Mouse (Mus musculus): ENCODE data around the gene Dapk1. TPM values are rescaled to one million over a fixed set of nuclear protein-coding genes. Genes with fewer than 3 reads are reported as not detected.

Dapk1 gene
- 6.3 and 6.5 TPM in 2 replicates for polyA plus RNA-seq (2015; fragmentation: Nextera tagmentation; extraction: Ambion mirVana)

- under 1% methylated on average over 80 of the region's 90 CpGs for WGBS
- H3K4me2 ChIP-seq (ENCODE audit: low read depth, low read length): peak within 1 kb of the TSS; percentile 94
- peaks cover 7% of the 10 kb centered on the region for H3K4me1 ChIP-seq (ENCODE audit: control insufficient read depth, insufficient read depth, low read length)
- H3K36me3 ChIP-seq (ENCODE audit: control insufficient read depth, insufficient read depth, low read length): no peaks in the 10 kb centered on the region
- peak within 1 kb of the TSS; percentile 76 for H3K4me3 ChIP-seq (ENCODE audit: low read length)
- ATAC-seq: peak; percentile 94
- H3K9me3 ChIP-seq (ENCODE audit: control insufficient read depth, low read length): no peaks in the 10 kb centered on the region
- 0 out of 2 replicates have a peak, but pooled peaks cover 3% of the 10 kb centered on the region for H3K27me3 ChIP-seq (replicated peaks; ENCODE audit: control insufficient read depth, insufficient read depth, low read length)
- peak within 1 kb of the TSS; percentile 72 for H3K27ac ChIP-seq (ENCODE audit: low read length)
- H3K9ac ChIP-seq (ENCODE audit: low read depth, low read length): peak within 1 kb of the TSS; percentile 83
Measured at GRCm38 (mm10) chr13:60601436-60602415, at the start of gene Dapk1. Gene Dapk1 (plus strand): TSS chr13:60601947.

- no peak overlapping the region for H3K4me2 ChIP-seq (ENCODE audit: low read depth, low read length)
- H3K4me1 ChIP-seq (ENCODE audit: control insufficient read depth, insufficient read depth, low read length): no peaks in the 10 kb centered on the region
- no peaks in the 10 kb centered on the region for H3K36me3 ChIP-seq (ENCODE audit: control insufficient read depth, insufficient read depth, low read length)
- H3K9me3 ChIP-seq (ENCODE audit: control insufficient read depth, low read length): no peaks in the 10 kb centered on the region
- WGBS: 66% methylated on average over 3 of the region's 3 CpGs
- no peak for ATAC-seq
- no peak overlapping the region for H3K9ac ChIP-seq (ENCODE audit: low read depth, low read length)
- no peak overlapping the region for H3K4me3 ChIP-seq (ENCODE audit: low read length)
- H3K27ac ChIP-seq (ENCODE audit: low read length): no peak overlapping the region
- H3K27me3 ChIP-seq (replicated peaks; ENCODE audit: control insufficient read depth, insufficient read depth, low read length): no peaks in the 10 kb centered on the region
Measured at GRCm38 (mm10) chr13:60553326-60553725, 48.4 kb upstream of the Dapk1 start.

DNA sequence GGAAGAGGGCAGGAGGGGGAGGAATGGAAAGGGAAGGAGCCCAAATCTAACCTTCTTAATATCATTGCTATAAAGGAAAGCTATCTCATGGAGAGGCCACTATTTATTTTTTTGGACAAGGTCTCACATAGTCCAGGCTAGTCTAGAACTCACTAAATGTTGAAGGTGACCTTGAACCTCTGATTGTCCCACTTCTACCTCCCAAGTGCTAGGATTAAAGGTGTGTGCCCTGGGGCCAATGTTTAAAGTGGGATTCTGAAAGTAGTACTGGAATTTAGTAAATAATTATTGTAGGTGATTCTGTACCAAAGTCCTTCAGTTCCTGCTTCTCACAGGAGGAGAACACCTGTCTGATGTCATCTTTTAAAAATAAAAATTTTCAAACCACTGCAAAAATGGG lies 45.3 kb upstream of the Dapk1 start:
- H3K9me3 ChIP-seq (ENCODE audit: control insufficient read depth, low read length): no peaks in the 10 kb centered on the region
- H3K36me3 ChIP-seq (ENCODE audit: control insufficient read depth, insufficient read depth, low read length): no peaks in the 10 kb centered on the region
- H3K27ac ChIP-seq (ENCODE audit: low read length): no peak overlapping the region
- no peaks in the 10 kb centered on the region for H3K27me3 ChIP-seq (replicated peaks; ENCODE audit: control insufficient read depth, insufficient read depth, low read length)
- H3K4me1 ChIP-seq (ENCODE audit: control insufficient read depth, insufficient read depth, low read length): no peaks in the 10 kb centered on the region
- H3K4me2 ChIP-seq (ENCODE audit: low read depth, low read length): no peak overlapping the region
- H3K4me3 ChIP-seq (ENCODE audit: low read length): no peak overlapping the region
- H3K9ac ChIP-seq (ENCODE audit: low read depth, low read length): no peak overlapping the region
- no peak for ATAC-seq

DNA sequence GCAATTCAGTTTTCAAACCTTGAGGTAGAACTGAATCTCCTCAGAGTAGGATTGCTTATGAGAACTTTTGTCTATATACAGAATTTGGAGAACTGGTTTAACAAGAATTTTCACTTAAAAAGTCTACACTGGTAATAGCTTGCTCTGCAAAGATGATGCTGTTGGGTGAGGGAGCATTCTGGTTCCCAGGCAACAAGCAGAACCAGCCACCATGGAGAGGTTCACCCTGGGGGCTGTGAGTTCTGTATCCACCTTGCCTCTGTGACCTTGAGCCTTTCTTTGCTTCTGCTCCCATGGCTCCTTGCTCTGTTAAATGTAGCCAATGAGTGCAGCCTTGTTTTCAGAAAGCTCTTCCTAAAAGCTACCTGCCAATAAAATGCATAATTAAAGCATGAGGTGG lies 44.8 kb upstream of the Dapk1 start:
- no peak overlapping the region for H3K27ac ChIP-seq (ENCODE audit: low read length)
- H3K9ac ChIP-seq (ENCODE audit: low read depth, low read length): no peak overlapping the region
- H3K4me2 ChIP-seq (ENCODE audit: low read depth, low read length): no peak overlapping the region
- no peaks in the 10 kb centered on the region for H3K36me3 ChIP-seq (ENCODE audit: control insufficient read depth, insufficient read depth, low read length)
- no peaks in the 10 kb centered on the region for H3K9me3 ChIP-seq (ENCODE audit: control insufficient read depth, low read length)
- no peaks in the 10 kb centered on the region for H3K27me3 ChIP-seq (replicated peaks; ENCODE audit: control insufficient read depth, insufficient read depth, low read length)
- no peak overlapping the region for H3K4me3 ChIP-seq (ENCODE audit: low read length)
- no peak for ATAC-seq
- H3K4me1 ChIP-seq (ENCODE audit: control insufficient read depth, insufficient read depth, low read length): no peaks in the 10 kb centered on the region

DNA sequence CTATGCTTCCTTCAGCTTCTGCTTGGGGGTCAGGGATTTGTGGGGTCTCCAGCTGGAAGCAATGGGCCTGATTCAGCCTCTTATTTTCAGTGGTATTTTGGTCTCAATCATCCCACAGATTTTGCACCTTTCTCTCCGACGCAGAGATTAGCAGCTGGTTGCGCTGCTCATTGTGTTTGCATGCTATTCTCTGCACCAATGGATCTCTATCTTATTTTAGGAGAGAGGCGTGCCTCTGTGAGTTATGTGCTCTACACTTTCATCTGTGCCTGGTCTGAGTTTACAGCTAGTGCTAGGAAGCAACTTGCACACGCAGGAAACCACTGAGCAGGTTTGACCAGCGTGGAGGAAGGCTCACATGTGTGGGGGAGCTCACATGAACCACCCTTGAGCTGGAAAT lies 37.4 kb upstream of the Dapk1 start:
- Histone ChIP-seq H3K4me3 (ENCODE audit: low read length) (no peak overlapping the region), H3K4me2 (ENCODE audit: low read depth, low read length) (no peak overlapping the region), H3K27ac (ENCODE audit: low read length) (no peak overlapping the region), H3K27me3 (replicated peaks; ENCODE audit: control insufficient read depth, insufficient read depth, low read length) (no peaks in the 10 kb centered on the region), H3K36me3 (ENCODE audit: control insufficient read depth, insufficient read depth, low read length) (no peaks in the 10 kb centered on the region), H3K9ac (ENCODE audit: low read depth, low read length) (no peak overlapping the region), H3K9me3 (ENCODE audit: control insufficient read depth, low read length) (no peaks in the 10 kb centered on the region), H3K4me1 (ENCODE audit: control insufficient read depth, insufficient read depth, low read length) (no peaks in the 10 kb centered on the region)
- ATAC-seq: no peak
- WGBS: 61% methylated on average over 6 of the region's 6 CpGs

- WGBS: 83% methylated on average over 1 of the region's 1 CpGs
- no peak for ATAC-seq
- no peak overlapping the region for H3K27ac ChIP-seq (ENCODE audit: low read length)
- H3K4me3 ChIP-seq (ENCODE audit: low read length): no peak overlapping the region
- no peaks in the 10 kb centered on the region for H3K27me3 ChIP-seq (replicated peaks; ENCODE audit: control insufficient read depth, insufficient read depth, low read length)
- H3K36me3 ChIP-seq (ENCODE audit: control insufficient read depth, insufficient read depth, low read length): no peaks in the 10 kb centered on the region
- H3K4me2 ChIP-seq (ENCODE audit: low read depth, low read length): no peak overlapping the region
- H3K4me1 ChIP-seq (ENCODE audit: control insufficient read depth, insufficient read depth, low read length): no peaks in the 10 kb centered on the region
- H3K9me3 ChIP-seq (ENCODE audit: control insufficient read depth, low read length): no peaks in the 10 kb centered on the region
- H3K9ac ChIP-seq (ENCODE audit: low read depth, low read length): no peak overlapping the region
Measured at GRCm38 (mm10) chr13:60568934-60569548, 32.7 kb upstream of the Dapk1 start.

- Histone ChIP-seq H3K9ac (ENCODE audit: low read depth, low read length) (no peak overlapping the region), H3K27ac (ENCODE audit: low read length) (no peak overlapping the region), H3K27me3 (replicated peaks; ENCODE audit: control insufficient read depth, insufficient read depth, low read length) (no peaks in the 10 kb centered on the region), H3K9me3 (ENCODE audit: control insufficient read depth, low read length) (no peaks in the 10 kb centered on the region), H3K4me1 (ENCODE audit: control insufficient read depth, insufficient read depth, low read length) (no peaks in the 10 kb centered on the region), H3K4me3 (ENCODE audit: low read length) (no peak overlapping the region), H3K4me2 (ENCODE audit: low read depth, low read length) (no peak overlapping the region), H3K36me3 (ENCODE audit: control insufficient read depth, insufficient read depth, low read length) (no peaks in the 10 kb centered on the region)
- ATAC-seq: no peak
- WGBS: 93% methylated on average over 1 of the region's 1 CpGs
Measured at GRCm38 (mm10) chr13:60569549-60569941, 32.2 kb upstream of the Dapk1 start.

DNA sequence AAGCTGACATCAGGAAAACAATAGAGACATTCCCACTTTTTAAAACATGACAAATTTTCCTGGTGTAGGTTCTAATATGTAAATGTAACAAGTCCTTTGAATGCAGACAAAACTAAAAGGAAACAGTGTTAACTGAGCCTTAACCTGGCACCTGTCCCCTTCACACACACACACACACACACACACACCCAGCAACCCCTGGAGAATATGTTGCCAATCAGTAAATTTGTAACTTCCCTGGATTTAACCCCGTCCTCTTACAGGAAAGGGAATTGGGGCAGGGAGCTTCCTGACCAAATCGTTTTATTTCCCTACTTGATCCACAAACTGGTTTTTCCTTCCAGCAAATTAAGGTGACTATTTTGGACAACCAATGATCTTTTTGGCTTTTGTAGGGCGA lies 28.2 kb upstream of the Dapk1 start:
- no peak overlapping the region for H3K4me3 ChIP-seq (ENCODE audit: low read length)
- no peak overlapping the region for H3K4me2 ChIP-seq (ENCODE audit: low read depth, low read length)
- no peaks in the 10 kb centered on the region for H3K27me3 ChIP-seq (replicated peaks; ENCODE audit: control insufficient read depth, insufficient read depth, low read length)
- H3K27ac ChIP-seq (ENCODE audit: low read length): no peak overlapping the region
- ATAC-seq: no peak
- H3K4me1 ChIP-seq (ENCODE audit: control insufficient read depth, insufficient read depth, low read length): no peaks in the 10 kb centered on the region
- no peak overlapping the region for H3K9ac ChIP-seq (ENCODE audit: low read depth, low read length)
- no peaks in the 10 kb centered on the region for H3K36me3 ChIP-seq (ENCODE audit: control insufficient read depth, insufficient read depth, low read length)
- H3K9me3 ChIP-seq (ENCODE audit: control insufficient read depth, low read length): no peaks in the 10 kb centered on the region
- 77% methylated on average over 3 of the region's 3 CpGs for WGBS

DNA sequence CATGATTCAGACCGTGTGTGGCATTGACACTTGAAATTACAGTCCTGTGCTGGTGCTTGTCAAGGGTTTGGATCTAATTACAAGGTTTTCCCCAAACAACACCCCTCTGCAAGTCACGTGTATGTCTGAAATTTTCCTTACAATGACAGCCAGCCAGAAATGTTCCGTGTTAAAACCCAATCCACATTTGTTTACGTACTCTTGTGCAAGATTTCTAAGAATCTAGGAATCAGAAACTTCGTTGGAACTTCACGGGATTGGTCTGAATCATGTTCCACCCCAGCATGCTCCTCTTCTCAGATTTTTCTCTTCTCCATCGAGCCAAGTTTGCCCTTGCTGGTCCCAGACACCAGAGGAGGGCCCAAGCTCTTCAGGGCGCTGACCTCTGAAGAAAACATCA lies 27.8 kb upstream of the Dapk1 start:
- no peak for ATAC-seq
- Histone ChIP-seq H3K4me3 (ENCODE audit: low read length) (no peak overlapping the region), H3K27ac (ENCODE audit: low read length) (no peak overlapping the region), H3K9ac (ENCODE audit: low read depth, low read length) (no peak overlapping the region), H3K36me3 (ENCODE audit: control insufficient read depth, insufficient read depth, low read length) (no peaks in the 10 kb centered on the region), H3K4me1 (ENCODE audit: control insufficient read depth, insufficient read depth, low read length) (no peaks in the 10 kb centered on the region), H3K9me3 (ENCODE audit: control insufficient read depth, low read length) (no peaks in the 10 kb centered on the region), H3K27me3 (replicated peaks; ENCODE audit: control insufficient read depth, insufficient read depth, low read length) (no peaks in the 10 kb centered on the region), H3K4me2 (ENCODE audit: low read depth, low read length) (no peak overlapping the region)
- WGBS: 65% methylated on average over 8 of the region's 8 CpGs

All from intestine, embryonic 16.5 days (tissue).